Mouse (Mus musculus): ENCODE results near the gene Tmem74b.

Tmem74b gene

DNA sequence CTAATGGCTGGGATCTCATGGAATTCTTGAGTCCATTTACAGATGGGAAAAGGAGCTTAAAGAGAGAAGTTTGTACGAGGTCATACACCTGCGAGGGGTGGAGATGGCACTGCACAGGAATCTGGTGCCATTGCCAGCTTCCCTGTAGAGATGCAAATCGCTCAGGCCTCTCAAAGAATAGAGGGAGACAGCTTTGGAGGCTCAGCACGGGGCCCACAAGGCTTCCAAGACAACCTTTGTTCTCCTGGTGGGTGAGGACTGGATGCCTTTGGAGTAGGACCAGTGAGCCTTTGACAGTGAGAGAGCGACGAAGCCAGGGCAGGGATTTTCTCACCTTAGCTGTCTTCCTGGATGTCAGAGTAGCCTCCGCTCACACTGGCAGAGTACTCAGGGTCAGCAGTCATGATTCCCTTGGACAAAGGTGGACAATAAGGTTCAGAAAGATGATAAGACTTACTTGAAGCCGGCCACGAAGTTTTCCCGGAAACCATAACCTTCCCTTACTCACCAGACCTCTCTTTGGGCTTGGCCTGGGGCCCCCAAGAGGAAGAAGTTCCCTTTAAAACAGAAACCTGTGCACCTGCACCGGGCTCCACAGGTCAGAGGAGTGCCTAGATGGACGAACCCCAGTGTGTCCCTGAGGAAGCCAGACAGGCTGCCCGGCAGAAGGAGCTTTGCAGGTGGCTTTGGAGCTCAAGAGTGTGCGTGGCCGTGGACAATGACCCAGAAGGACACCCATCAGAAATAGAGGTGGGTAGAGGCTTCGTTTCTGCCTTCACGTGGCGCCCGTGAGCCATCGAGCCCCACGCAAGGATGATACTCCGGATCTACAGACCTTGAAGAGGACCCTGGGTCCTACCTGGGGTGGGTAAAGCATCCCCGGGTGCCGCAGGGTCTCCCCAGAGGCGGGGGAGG, at the start of gene Tmem74b:
TSS of gene Tmem74b (plus strand) at position 778 of the 915 bp plus-strand sequence.
- DNase-seq (ENCODE audit: low spot score in 2 of 2) = peak in 1 of 2 experiments; percentile 2

DNA sequence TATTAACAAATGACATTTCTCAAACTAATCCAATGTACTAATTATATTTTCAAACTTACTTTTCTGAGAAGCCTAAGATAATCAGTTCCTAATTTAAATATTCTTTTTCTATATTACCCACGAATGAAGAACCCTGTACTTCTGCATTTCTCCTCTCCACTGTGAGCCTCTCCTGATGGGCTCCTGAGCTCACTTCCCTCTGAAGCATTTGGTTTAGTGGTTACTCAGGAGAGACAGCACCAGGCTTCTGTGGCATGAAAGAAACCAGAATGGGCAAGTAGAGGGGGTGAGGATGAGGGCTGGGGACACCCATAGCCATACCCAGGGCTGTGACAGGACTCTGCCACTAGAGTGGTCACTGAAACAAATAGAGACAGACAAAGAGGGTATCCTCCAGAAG, 49.8 kb upstream of the Tmem74b start:
- DNase-seq (ENCODE audit: low spot score in 2 of 2) = no peak

DNA sequence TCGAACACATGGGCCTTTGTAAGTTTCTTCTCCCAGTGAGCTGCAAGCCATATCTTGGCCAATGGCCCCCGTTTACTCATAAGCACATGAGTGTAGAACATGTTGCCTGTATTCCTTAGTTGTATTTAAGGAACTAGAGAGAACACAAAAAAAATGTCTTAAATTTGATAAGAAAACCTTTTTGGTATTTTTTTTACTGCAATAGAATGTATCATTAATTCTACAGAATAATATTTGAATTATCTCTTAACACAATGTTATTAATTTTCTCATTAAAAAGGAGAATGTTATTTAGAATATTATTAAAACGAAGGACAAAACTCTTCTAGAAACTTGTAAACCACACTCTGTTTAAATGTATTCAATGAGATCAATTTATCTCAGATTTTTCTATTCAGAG, 33.4 kb upstream of the Tmem74b start, which contains the start of gene Rad21l:
TSS of gene Rad21l (minus strand) at position 101 of the 400 bp plus-strand sequence.
- DNase-seq (ENCODE audit: low spot score in 2 of 2) = no peak

DNA sequence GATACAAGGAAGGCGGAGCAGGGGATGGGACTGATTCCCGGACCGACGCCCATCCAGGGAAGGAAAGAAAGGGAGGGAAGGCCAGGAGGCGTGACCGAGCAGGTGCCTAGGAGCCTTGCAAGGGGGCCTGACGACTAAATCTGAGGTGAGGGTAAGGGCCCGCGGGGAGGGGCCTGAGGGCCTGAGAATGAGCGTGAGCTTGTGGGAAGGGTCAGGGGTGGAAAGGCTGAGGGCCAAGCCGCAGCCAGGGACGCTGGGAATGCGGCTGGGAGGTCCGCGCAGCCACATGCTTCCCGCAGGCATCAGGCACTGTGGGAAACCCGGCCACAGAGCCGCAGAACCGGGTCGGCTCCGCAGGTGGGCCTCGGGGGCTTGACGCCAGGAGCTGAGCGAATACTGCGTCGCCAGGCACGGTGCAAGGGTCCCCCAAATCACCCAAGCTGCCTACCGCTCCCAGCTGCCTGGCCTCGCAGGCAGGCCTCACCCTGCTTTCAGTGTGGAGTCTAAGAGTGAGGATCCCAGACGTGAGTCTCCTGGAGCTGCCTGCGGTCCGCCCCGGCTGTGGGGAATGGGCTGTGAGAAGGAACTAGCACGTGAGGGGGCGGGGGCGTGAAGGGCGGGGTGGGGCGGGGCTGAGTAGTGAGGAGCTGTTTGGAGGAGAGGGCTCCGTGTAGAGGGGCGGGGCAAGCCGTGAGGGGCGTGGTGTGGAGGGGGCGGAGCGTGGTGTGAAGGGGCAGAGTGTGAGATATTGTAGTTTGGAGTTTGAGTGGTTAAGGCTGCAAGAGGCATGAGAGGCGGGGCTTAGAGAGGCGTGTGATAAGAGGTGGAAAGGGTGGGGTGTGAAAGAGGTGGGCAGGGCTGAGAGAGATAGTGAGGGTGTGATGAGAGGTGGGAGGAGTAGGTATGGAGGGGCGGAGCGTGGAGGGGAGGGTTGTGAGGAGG, 31.5 kb upstream of the Tmem74b start:
- DNase-seq (ENCODE audit: low spot score in 2 of 2) = no peak

DNA sequence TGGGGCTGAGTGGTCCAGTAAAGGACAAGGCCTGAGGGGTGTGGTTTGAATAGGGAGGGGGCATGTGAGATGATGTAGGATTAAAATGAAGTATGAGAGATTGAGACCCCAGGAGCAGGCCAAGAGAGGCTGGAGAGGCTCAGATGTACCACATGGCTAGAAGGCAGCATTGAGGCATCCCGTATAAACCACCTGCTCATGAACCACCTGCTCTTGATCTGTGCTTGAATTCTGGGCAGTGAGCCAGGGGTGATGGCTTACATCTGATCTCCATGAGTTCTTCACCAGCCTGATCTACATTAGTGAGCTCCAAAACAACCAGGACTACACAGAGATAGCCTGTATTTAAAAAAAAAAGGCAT, 30.9 kb upstream of the Tmem74b start:
- DNase-seq (ENCODE audit: low spot score in 2 of 2) = no peak

DNA sequence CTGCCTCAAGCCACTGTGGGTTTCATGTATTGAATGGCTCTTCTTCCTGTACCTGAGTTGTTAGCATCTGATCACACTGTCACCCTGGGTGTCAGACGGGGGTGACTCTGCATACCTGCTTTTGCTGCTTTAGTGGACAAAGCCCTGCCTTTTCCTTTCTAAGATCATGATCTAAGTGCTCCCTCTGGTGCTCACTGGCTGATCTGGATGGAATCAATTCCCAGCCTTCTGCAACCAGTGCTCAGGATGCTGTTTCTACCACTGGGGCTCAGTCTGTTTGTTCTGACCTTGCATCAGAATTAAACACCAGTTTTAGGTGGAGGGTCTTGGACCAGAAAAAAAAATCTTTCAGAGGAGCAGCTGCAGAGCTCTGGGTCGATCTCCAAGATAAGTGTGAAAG, 25.6 kb upstream of the Tmem74b start:
- DNase-seq (ENCODE audit: low spot score in 2 of 2) = no peak

DNA sequence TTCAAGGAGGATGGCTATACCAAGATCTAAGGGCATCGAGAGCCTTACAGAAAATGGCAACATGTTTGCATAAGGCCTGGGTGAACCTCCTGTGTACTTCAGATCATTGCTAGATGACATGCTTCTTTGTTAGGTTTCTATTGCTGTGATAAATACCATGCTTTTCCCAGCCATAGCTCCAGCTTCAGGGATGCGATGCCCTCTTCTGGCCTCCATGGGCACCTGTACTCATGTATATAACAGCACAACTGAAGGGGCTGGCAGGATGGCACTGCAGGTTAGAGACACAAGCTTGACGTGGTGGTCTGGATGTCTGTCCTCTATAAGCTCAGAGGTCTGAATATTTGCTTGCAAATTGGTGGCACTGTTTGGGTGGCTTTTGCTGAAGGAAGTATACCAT, 19.5 kb upstream of the Tmem74b start:
- DNase-seq (ENCODE audit: low spot score in 2 of 2) = no peak

DNA sequence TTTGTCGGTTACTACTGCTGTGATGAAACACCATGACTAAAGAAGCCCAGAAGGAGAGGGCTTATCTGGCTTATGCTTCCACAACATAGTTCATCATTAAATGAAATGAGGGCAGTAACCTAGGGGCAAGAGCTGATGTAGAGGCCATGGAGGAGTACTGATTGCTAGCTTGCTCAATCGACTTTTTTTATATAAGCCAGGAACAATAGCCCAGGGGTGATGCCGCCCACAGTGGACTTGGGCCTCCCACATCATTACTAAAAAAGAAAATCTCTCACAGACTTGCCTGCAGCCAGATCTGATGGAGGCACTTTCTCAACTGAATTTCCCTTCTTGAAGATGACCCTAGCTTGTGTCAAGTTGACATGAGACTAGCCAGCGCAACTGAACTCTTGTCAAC, 18.8 kb upstream of the Tmem74b start:
- no peak for DNase-seq (ENCODE audit: low spot score in 2 of 2)

DNA sequence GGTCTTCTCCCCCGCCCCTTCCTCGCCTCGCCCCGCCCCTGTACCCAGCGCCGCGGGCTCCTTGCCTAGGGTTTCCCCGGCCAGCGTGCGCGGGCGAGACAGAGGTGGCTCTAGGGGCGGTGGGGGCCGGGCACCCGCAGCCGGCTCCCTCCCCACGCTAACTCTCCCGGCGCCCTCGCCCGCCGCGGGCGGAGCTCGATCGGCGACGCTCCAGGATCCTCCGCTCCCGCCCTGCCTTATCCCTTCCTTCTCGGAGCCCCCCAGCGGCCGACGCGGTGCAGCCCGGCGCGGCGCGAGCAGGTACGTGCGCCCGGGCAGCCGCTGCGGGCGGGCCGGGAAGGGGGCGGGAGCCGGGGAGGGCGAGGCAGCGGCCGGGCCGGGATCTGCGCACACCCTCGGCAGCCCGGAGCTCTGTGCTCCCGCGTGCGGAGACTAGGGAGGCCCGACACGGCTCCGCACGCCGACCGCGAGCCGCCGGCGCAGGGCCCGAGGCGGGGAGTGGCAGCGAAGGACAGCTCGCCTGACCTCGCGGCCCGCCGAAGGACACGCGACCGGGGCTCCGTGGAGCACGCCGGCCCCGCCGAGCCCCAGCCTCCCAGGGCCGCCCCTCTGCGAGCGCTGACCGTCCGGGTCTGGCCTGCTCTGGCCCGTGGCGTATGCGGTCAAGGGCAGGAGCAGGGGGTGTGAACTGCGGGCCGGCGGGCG, 490 bp downstream of the Tmem74b start:
- DNase-seq (ENCODE audit: low spot score in 2 of 2) = peak in 1 of 2 experiments; percentile 44

DNA sequence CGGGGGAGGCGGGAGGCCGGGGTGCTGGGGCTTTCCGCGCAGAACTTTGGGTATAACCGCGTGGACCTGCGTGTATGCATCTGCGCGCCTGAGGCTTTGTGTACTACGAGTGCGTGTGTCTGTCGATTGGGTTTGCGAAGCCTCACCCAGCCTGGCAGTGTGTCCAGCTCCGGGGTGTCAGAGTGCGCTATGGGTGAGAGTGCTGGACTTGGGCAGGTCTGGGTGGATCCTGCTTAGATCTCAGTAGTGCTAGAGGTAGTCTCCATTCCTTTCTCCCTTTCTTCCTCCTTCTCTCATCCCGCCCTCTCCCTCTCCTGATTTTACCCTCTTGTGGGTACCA, 1.0 kb downstream of the Tmem74b start:
- DNase-seq (ENCODE audit: low spot score in 2 of 2) = no peak

DNA sequence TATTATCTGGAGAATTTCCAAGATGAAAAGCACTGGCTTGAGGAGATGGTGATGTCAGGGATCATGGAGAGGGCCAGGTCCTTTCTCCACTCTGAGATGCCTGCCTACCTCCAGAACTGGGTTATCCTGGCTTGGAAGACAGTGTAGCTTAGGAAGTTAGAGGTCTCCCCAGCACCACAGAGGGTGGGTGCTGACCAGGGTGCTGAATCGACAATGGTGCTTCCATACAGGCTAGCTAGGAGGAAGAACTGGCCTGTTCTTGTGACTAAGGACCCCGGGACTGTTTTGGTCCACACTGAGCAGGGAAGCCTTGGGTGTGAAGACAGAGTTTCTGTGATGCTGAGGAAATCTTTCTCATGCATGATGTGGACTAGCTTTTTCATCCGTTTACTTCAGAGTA, 10.8 kb downstream of the Tmem74b start:
- no peak for DNase-seq (ENCODE audit: low spot score in 2 of 2)

DNA sequence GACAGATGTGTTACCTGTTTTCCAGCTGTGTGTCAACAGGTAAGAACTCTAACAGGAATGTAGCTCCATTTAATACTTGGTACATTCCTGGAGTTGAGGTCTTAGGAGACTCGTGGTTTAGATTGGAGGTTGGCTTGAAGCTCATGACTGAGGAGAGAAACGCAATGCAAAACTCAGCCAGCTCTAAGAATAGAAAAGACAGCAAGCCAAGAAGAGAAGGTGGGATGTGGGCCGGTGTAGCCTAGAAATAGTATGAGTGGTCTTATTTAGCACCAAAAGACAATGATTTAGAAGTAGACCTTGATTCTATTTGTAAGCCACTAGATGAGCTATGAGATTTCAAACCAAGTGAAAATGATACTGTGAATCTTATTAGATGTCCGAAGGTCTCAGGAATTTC, 13.7 kb downstream of the Tmem74b start:
- no peak for DNase-seq (ENCODE audit: low spot score in 2 of 2)

DNA sequence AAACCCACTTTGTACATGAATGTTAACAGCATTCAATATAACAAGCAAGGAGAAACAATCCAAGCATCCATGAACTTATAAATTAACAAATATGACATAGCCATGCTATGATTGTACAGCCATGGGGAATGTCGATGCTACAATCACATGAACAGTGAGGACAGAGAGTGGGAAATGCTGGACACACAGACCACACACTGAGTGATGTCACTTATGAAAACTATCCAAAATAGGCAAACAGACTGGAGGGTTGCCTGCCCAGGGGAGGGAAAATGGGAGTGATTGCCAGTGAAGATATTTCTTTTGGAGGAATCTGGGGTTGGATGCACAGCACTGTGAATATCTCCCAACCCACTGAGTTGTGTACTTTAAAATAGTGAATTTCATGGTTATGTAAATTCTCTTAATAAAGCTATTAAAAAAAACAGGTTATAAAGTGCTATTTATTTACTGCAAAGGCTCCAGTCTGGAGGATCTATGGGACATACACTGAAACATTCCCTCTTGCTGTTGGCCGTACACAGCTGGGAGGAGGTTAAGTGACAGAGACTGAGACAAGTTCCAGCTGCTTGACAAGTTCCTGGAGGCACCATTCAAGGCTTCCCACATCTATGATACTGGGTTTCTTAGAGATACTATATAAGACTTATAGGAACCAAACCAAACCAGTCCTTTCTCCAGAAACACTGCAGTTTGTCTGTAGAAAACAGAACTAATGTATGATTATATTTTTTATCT, 14.7 kb downstream of the Tmem74b start:
- DNase-seq (ENCODE audit: low spot score in 2 of 2) = no peak

DNA sequence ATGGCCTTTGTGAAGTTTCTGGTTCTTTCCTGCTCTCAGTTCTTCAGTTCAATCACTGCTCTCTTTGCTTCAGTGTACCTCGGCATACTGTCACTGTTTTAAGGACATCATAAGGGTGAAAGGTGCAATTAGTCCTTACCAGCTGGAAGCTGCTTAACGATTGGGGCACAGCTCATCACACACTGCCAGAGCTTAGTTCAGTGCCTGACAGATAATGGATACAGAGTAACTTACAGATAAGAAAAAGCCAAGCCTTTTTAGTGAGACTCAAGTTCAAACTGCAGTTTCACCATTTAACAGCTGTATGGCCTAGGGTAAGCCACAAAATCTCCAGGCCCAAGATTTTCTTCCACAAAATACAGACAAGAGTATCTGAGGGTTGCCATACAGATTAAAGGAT, 22.3 kb downstream of the Tmem74b start:
- no peak for DNase-seq (ENCODE audit: low spot score in 2 of 2)

DNA sequence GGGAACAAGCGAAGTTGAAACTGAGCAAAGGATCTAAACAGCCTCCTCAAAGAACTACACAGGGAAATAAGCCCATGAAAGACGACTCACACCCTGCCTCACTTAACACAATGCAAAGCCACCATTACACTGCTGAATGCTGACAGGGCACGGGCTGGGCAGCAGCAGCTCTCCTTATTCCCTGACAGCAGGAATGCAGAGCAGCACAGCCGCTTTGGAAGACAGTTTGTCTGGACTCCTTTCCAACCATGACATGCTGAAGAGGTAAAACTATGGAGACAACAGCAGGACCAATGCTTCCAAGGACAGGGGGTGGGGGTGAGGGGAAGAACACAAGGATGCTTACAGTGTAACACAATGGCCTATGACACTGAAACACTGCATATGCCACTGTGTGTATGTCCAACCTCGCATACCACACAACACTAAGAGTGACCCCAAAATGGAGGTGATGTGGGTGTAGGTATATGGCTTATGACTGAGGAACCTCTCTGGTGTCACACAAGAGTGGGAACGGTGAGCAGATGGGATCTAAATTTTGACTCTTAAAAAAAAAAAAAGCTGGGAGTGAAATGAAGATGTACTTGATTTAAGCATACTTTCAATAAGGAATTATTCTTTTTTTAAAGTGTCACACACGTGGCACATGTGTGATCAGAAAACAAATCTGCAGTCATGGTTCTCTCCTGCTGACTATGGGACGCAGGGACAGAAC, 31.5 kb downstream of the Tmem74b start:
- DNase-seq (ENCODE audit: low spot score in 2 of 2) = no peak

DNA sequence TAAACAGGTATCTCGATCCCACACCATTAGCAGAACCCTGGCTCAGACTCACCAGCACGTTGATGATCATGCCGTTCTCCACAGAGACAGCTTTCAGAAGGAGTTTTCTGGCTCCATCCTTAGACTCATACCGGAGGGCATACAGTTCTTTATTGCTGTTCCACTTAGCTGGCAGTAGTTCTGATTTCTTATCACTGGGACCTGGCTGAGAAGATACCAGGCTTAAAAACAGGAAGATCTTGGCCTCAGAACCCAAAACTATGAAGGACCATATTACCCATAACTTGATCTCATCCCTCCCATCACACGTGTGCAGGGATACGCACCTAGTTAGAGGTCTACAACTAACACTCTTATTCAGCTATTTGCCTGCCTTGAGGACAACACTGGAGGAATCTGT, 33.6 kb downstream of the Tmem74b start:
- no peak for DNase-seq (ENCODE audit: low spot score in 2 of 2)

DNA sequence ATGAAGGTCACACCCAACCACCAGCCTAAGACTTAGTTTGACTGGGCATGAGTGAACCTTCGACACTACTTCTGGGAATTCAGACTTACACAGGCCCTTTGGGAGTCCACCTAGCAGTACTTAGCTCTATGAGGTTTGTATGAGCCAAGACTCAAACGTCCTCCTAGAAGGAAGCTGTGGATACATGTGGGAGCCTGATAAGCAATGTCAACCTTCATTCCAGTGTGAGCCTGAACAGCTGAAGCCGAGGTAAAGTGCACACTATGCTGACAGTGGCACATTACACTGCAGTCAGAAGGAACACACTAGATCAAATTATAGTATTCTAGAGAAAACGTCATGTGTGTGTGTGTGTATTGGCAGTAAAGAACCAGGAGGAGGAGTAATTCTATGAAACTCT, 36.7 kb downstream of the Tmem74b start:
- DNase-seq (ENCODE audit: low spot score in 2 of 2) = no peak

DNA sequence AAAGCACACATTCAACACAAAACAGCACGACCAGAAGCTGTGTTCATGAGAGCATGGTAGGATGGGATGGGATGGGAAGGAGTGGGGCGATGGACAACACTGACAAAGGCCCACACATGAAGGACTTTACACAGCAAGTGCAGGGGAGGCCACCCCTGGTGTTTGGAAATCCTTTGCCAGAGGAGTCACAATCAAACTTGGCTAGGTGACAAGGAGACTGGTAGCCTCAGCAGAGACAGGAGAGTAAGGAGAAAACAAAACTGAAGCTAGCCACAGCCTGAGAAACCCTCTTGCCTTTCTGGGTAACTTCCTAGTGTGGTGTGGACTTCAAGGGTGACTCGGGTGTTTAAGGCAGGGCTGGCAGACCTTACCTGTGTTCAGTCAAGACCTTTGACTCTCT, 37.3 kb downstream of the Tmem74b start:
- no peak for DNase-seq (ENCODE audit: low spot score in 2 of 2)

DNA sequence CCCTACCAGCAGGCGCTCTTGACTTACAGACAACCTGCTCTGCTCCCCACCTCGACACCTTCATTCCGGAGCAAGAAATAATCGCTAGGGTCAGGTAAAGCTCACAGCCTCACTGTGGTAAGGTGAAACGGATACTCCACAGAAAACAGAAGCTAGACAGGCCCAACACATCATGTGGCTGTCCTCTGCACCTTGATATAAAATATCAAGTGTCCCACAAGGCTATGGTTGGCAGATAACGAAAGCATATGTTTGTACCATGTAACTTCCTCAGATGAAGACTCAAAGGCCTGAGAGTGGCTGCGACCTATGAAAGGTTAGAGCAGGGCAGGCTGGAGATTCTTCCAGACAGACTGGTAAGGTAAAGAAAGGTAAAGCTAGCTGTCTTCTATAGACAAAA, 37.7 kb downstream of the Tmem74b start:
- no peak for DNase-seq (ENCODE audit: low spot score in 2 of 2)

DNA sequence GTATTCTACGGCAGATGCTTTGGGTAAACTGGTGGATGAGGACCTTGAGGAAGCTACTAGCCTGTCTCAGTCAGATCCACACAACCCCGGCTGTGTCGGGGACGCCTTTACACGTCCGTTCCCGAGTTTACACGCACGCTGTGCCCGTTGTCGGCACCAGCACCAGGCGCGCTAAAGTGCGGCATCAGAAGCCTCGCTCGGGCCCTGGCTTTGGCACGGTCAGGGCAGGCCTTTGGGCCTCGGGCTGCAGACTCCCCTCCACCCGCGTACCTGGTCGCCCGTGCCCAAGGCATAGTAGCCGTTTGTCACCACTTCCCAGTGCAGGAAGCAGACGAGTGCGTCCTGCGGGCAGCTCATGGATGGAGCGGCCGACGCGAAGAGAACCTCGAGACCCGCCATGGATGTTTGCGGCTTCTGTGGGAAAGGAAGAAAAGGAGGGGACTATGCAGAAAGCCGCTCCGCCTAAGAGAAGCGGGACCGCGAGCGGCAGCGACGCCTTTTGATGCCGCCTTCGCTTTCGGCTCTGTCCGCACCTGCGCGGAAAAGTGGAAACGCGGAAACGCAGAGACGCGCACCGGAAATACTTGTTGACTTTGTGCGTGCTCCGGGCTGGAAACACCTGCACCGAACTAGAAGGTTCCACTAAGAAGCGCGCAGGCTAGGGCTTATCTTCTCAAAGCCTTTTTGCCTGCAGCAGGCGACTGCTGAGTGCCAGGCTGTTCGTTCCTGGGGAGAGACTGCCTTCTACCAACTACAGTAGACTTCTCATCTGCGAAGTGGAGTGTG, 39.1 kb downstream of the Tmem74b start:
- peak; percentile 82 to 89 for DNase-seq (ENCODE audit: low spot score in 2 of 2)

Measured in urinary bladder, adult 18-20 months (tissue).